Mouse (Mus musculus) liver, embryonic 12.5 days (tissue): ENCODE results near the gene Ppm1g. TPM values are rescaled to one million over a fixed set of nuclear protein-coding genes. Genes with fewer than 3 reads are reported as not detected.
"Not testable (repeated sequence)": the region's sequence is repeated elsewhere in the genome, so short reads cannot be mapped to it uniquely, and the experiment has no call there.

ENCODE experiments used
- ATAC-seq: fragments of 200-750 bp; cut with Nextera tagmentation; 2 replicates; pipeline ENCODE4 v1.8.0; 2017; ENCODE audit warnings: moderate number of reproducible peaks, mild to moderate bottlenecking, moderate library complexity
- H3K27ac ChIP-seq: fragments of 300-500 bp; sonication (generic); 2 replicates; pipeline ENCODE4 v1.5.1; 2016; ENCODE audit warnings: mild to moderate bottlenecking
- H3K27me3 ChIP-seq: fragments of 300-500 bp; sonication (generic); replicated peaks from 2 replicates; pipeline ENCODE4 v1.6.1; 2016; ENCODE audit warnings: mild to moderate bottlenecking, moderate library complexity
- H3K36me3 ChIP-seq: fragments of 300-500 bp; sonication (generic); 2 replicates; pipeline ENCODE4 v1.6.1; 2016; ENCODE audit warnings: mild to moderate bottlenecking, moderate library complexity
- H3K4me1 ChIP-seq: fragments of 300-500 bp; sonication (generic); 2 replicates; pipeline ENCODE4 v1.6.1; 2016
- H3K4me2 ChIP-seq: fragments of 300-500 bp; sonication (generic); 2 replicates; pipeline ENCODE4 v1.6.1; 2016; ENCODE audit warnings: mild to moderate bottlenecking, moderate library complexity
- H3K4me3 ChIP-seq: fragments of 300-500 bp; sonication (generic); 2 replicates; pipeline ENCODE4 v1.5.1; 2016; ENCODE audit warnings: mild to moderate bottlenecking, moderate library complexity
- H3K9ac ChIP-seq: fragments of 300-500 bp; sonication (generic); 2 replicates; pipeline ENCODE4 v1.6.1; 2016; ENCODE audit warnings: mild to moderate bottlenecking, moderate library complexity
- H3K9me3 ChIP-seq: fragments of 300-500 bp; sonication (generic); replicated peaks from 2 replicates; pipeline ENCODE4 v1.6.1; 2016; ENCODE audit warnings: mild to moderate bottlenecking, moderate library complexity
- WGBS: fragments of 180-500 bp; shearing (Covaris S2); methylation state at CpG from one replicate; pipeline ENCODE4 v1.1.7; 2016; ENCODE audit not compliant: insufficient replicate concordance; 5-methylcytosine and 5-hydroxymethylcytosine counted together
- polyA plus RNA-seq: library from polyadenylated mRNA; unstranded; fragments of >200 nt; fragmentation: Nextera tagmentation; extraction: Ambion mirVana; gene quantifications from 2 replicates; pipeline ENCODE4 v1.2.1, GENCODE M21; 2016

The Ppm1g gene
- polyA plus RNA-seq, 1 experiment from 2014 or later = 204 TPM

DNA sequence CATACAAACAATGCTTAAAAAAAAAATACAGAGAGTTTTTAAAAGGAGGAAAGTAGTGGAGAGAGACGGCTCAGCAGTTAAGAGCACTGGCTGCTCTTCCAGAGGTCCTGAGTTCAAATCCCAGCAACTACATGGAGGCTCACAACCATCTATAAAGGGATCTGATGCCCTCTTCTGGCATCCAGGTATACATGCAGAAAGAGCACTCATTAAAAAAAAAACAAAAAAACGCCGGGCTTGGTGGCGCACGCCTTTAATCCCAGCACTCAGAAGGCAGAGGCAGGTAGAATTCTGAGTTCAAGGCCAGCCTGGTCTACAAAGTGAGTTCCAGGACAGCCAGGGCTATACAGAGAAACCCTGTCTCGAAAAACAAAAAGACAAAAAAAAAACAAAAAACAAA, 3.9 kb downstream of the Ppm1g start:
- Histone ChIP-seq H3K4me1 (peaks cover 73% of the 10 kb centered on the region), H3K36me3 (peaks cover 19% of the 10 kb centered on the region)
- H3K9me3 ChIP-seq, H3K27me3 ChIP-seq, H3K4me2 ChIP-seq, H3K9ac ChIP-seq, ATAC-seq, H3K4me3 ChIP-seq, H3K27ac ChIP-seq: not testable (repeated sequence)
- WGBS = 66% methylated on average over 6 of the region's 6 CpGs

DNA sequence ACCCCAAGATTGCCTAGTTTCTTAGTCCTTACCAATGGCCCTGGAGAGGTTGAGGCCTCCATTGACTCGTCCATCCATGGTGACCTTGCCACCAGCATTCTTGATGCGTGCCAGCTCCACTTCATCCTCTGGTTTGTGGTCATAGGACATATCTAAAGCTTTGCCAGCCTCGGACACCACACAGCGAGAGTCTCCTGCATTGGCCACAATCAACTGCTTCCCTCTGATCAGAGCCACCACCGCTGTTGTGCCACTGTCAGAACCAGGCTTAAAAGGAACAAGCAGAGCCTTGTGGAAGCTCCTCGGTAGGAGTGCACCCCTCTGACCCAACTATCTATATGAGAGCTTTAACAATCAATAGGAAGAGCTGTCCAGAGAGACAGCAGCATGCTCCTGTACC, 16.1 kb downstream of the Ppm1g start:
- Histone ChIP-seq H3K27ac (no peak overlapping the region), H3K4me2 (no peak overlapping the region), H3K9ac (no peak overlapping the region), H3K4me1 (peaks cover 31% of the 10 kb centered on the region), H3K9me3 (peaks cover 5% of the 10 kb centered on the region), H3K27me3 (no peaks in the 10 kb centered on the region), H3K4me3 (no peak overlapping the region), H3K36me3 (peaks cover 80% of the 10 kb centered on the region)
- no peak for ATAC-seq
- 86% methylated on average over 6 of the region's 6 CpGs for WGBS

DNA sequence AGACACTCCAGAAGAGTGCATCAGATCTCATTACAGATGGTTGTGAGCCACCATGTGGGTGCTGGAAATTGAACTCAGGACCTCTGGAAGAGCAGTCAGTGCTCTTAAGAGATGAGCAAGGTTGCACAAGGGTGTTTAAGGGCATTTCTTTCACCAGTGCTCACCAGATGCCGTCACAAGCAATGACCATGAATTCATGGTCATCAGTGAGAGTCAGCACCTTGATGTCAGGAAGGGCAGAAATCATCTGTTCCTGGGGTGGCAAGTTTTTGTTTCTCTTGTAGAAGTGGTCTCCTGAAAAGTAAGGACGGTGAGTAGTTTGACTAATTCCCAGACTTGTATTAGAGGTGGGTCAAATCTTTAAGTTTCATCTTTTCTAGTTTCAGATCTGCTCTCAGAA, 16.6 kb downstream of the Ppm1g start:
- peaks cover 36% of the 10 kb centered on the region for H3K4me1 ChIP-seq
- H3K36me3 ChIP-seq = peaks cover 85% of the 10 kb centered on the region
- no peak overlapping the region for H3K9ac ChIP-seq
- no peak overlapping the region for H3K4me2 ChIP-seq
- peaks cover 5% of the 10 kb centered on the region for H3K9me3 ChIP-seq
- 82% methylated on average over 2 of the region's 2 CpGs for WGBS
- 0 out of 2 replicates have a peak overlapping the region, but pooled peaks have one; percentile 87 for H3K27ac ChIP-seq
- no peaks in the 10 kb centered on the region for H3K27me3 ChIP-seq
- ATAC-seq = no peak
- H3K4me3 ChIP-seq = no peak overlapping the region

DNA sequence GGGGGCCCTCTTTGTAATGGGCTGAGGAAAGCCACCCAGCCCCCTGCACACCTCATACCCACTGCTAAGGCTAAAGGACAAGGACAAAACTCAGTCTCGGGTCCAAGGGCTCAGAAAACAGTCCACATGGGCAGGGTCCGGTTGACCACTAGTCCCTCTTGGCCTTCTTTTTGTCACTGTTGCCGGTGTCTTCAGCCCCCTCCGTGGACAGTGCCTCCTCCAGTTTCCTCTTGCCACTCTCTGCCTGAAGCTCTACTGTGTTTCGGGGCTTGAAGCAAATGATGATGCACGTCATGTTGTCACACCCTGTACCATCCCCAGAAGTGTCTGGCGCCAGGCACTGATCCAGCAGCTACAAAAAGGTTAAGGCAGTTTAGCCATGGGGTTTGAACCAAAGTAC, 17.6 kb downstream of the Ppm1g start:
- peaks cover 5% of the 10 kb centered on the region for H3K9me3 ChIP-seq
- peak overlapping the region; percentile 89 for H3K4me2 ChIP-seq
- no peak for ATAC-seq
- WGBS = 79% methylated on average over 7 of the region's 7 CpGs
- H3K9ac ChIP-seq = peak overlapping the region; percentile 68; the same call in 1 of the 2 replicates
- H3K27me3 ChIP-seq = no peaks in the 10 kb centered on the region
- H3K36me3 ChIP-seq = peaks cover 85% of the 10 kb centered on the region
- peaks cover 36% of the 10 kb centered on the region for H3K4me1 ChIP-seq
- H3K4me3 ChIP-seq = peak overlapping the region; percentile 80
- peak overlapping the region; percentile 87 for H3K27ac ChIP-seq

DNA sequence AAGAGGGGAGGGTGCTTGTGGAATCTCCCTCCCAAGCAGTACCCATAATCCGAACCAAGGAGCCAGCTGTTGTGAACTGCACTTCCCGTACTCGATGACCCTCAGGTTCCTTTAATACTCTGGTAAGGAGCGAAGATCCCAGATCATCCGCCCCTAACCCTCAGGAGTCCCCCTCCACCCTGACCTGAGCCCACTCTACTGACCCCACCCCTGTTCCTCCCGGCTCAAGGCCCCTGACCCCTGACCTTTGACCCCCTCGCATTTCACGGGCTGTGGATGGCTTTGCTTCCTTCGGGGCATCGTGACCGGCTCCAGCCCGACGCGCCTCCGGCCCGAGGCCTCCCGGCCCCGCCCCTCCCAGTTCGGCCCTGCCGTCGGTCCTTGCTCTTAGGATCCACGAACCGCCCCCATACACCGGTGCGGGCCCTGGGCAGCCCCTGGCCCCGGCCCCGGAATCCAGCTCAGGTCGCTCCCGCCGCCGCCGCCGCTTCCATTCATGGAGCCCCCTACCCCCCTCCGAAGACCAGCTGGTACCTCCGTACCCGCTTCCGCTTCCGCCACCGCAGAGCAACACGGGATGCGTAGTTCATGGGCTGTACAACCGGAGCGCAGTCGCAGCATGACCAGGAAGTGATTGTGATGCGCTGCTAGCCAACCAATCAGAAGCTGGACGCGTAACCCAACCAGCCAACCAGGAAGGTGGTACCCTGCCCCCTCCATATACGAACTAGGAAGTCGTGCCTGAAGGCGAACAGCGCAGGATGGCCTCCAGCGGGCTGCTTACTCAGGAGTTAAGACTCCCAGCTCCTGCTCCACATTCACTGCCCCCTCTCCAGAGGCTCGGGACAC, 18.5 kb downstream of the Ppm1g start, which contains the start of gene Zfp513:
TSS of gene Zfp513 (minus strand) at position 562 of the 849 bp plus-strand sequence.
- under 1% methylated on average over 53 of the region's 53 CpGs for WGBS

DNA sequence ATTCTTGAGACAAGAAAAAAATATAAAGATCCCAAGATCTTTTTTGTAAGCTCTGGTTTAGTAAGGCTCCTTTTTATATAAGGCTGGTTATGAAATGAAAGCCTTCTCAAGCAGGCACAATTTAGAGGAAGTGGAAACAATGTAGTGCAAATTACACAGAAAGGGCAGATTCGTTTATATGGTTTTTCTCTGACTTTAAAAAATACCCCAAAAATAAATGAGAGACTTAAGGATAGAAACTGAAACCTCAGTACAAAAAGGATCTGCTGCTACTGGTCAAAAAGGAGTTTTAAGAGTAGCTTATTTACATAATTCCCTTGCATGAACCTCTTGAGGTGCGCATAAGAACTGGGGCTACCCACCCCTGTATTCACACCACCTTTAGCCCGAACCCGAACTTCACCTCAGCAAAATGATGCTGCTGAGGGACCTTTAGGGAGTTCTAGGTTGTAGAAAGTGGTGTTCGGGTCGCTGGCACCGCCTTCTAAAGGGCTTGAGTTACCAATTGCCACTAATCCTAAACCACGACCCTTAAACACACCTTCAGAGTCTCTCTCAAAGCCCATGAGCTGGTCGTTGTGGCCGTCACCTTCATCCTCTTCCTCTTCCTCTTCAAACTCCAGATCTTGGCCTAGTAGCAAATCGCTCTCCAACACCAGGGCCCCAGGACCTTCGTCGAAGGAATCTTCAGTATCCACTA, 19.3 kb downstream of the Ppm1g start:
- Histone ChIP-seq H3K36me3 (peaks cover 85% of the 10 kb centered on the region), H3K27me3 (no peaks in the 10 kb centered on the region), H3K4me3 (peak overlapping the region; percentile 80), H3K4me2 (peak overlapping the region; percentile 89), H3K4me1 (peaks cover 36% of the 10 kb centered on the region), H3K27ac (peak overlapping the region; percentile 80), H3K9me3 (peaks cover 5% of the 10 kb centered on the region), H3K9ac (peak overlapping the region; percentile 81)
- no peak for ATAC-seq
- WGBS = 19% methylated on average over 13 of the region's 13 CpGs

More for the DNA sequence above, 18.5 kb downstream of the Ppm1g start, which contains the start of gene Zfp513:
- ATAC-seq = peak; percentile 95
- Histone ChIP-seq H3K36me3 (peaks cover 85% of the 10 kb centered on the region), H3K4me3 (peak within 1 kb of the TSS; percentile 80), H3K9me3 (peaks cover 5% of the 10 kb centered on the region), H3K27me3 (no peaks in the 10 kb centered on the region), H3K4me2 (peak within 1 kb of the TSS; percentile 89), H3K27ac (peak within 1 kb of the TSS; percentile 87), H3K9ac (peak within 1 kb of the TSS; percentile 81), H3K4me1 (peaks cover 36% of the 10 kb centered on the region)

DNA sequence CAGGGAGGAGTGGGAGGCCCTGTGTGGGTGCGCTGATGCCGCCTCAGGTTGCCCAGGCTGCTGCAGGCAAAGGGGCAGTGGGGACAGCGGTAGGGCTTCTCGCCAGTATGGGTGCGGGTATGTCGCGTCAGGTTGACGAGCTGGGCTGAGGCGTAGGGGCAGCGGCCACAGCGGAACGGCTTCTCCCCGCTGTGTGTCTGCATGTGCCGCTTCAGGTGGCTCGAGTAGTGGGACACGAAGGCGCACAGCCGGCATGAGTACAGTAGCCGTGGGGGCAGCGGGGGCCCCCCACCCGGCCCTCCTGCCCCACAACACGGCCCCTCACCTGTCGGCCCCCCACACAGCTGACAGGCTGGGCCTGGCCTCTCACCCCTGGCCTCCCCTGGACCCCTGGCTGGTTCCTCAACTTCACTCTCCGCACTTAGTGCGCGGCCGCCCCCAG, 20.1 kb downstream of the Ppm1g start:
- no peak for ATAC-seq

DNA sequence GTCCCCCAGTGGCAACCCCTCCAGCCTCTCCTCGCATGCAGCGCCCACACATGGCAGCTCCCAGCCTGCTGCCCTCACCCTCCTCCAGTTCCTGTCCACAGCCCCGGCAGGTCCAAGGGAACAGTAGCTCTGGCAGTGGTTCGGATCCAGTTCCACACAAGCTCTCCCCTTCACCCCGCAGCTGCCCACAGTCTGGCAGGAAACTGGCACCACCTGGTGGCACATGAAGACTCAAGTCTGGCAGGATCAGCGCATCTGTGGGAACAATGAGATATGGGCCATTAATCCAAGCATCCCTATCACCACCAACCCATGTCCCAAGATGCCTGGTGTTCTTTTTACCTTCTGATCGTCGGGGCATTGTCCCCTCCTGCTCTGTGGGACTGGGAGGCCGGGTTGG, 20.6 kb downstream of the Ppm1g start:
- ATAC-seq = no peak
- Histone ChIP-seq H3K9ac (no peak overlapping the region; the same call in 1 of the 2 replicates), H3K27ac (0 out of 2 replicates have a peak overlapping the region, but pooled peaks have one; percentile 17), H3K4me3 (peak overlapping the region; percentile 80; the same call in 1 of the 2 replicates), H3K9me3 (peaks cover 5% of the 10 kb centered on the region), H3K36me3 (peaks cover 85% of the 10 kb centered on the region), H3K4me1 (peaks cover 40% of the 10 kb centered on the region), H3K27me3 (no peaks in the 10 kb centered on the region), H3K4me2 (0 out of 2 replicates have a peak overlapping the region, but pooled peaks have one; percentile 89)
- 82% methylated on average over 9 of the region's 9 CpGs for WGBS

More for the DNA sequence above, 20.1 kb downstream of the Ppm1g start:
- 84% methylated on average over 27 of the region's 27 CpGs for WGBS
- Histone ChIP-seq H3K36me3 (peaks cover 85% of the 10 kb centered on the region), H3K27me3 (no peaks in the 10 kb centered on the region), H3K27ac (peak overlapping the region; percentile 5; the same call in 1 of the 2 replicates), H3K9ac (no peak overlapping the region; the same call in 1 of the 2 replicates), H3K4me3 (peak overlapping the region; percentile 80), H3K9me3 (peaks cover 5% of the 10 kb centered on the region), H3K4me1 (peaks cover 36% of the 10 kb centered on the region), H3K4me2 (peak overlapping the region; percentile 89)

DNA sequence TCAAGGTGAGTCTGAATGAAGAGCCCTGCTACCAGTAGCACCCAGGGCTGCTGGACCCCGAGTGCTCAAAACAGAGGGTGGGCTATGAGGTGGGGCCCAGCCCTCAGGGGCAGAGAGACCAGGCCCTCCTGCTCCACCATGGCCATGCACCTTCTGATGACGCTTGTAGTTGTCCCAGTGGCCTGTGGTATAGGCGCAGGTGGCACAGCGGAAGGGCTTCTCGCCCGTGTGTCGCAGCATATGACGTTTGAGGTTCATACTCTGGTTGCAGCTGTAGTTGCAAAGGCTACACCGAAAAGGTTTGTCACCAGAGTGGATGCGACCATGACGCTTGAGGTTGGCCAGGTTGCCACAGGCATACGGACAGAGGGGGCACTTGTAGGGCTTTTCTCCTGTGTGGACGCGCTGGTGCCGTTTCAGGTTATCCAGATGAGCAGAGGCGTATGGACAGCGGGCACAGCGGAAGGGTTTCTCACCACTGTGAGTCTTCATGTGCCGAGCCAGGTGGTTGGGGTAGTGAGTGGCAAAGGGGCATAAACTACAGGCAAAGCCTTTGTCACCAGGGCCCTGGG, 21.1 kb downstream of the Ppm1g start:
- no peak for ATAC-seq
- WGBS = 92% methylated on average over 19 of the region's 19 CpGs
- no peak overlapping the region for H3K4me2 ChIP-seq

DNA sequence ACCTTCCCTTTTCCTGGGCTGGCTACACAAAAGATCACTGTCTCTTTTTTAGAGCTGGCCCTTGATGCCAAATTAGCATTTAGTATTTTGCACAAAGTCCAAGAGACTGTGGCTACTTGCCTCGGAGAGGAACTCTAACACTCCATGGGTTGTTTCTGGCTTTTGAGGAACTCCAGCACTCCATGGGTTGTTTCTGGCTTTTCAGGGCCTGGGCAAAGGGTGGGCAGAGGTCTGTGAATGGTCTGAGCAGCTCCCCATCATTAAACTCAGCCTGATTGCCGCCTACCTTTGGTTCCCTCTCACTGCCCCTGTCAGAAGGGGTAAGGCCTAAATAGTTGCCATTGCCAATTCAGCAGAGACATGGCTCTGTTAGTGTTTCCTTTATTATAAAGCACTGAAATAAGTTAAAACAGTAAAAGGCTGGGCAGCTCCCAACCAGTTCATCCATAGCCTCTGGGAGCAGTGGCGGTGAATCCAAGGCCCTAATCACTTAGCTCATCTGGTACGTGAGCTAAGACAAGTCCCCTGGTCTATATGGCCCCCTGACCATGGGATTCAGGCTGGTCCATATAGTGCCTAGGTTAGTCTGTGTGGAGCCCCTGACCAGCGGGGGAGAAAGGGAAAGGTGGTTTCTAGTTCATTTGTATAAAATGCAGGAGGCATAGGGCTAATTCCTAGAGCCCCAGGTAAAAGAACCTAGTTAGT, 21.7 kb downstream of the Ppm1g start:
- H3K36me3 ChIP-seq = peaks cover 79% of the 10 kb centered on the region
- no peak overlapping the region for H3K27ac ChIP-seq
- no peaks in the 10 kb centered on the region for H3K27me3 ChIP-seq
- no peak overlapping the region for H3K4me2 ChIP-seq
- no peak overlapping the region for H3K4me3 ChIP-seq
- H3K4me1 ChIP-seq = peaks cover 51% of the 10 kb centered on the region
- H3K9me3 ChIP-seq = peaks cover 5% of the 10 kb centered on the region
- ATAC-seq = no peak
- no peak overlapping the region for H3K9ac ChIP-seq
- 82% methylated on average over 5 of the region's 5 CpGs for WGBS

More for the DNA sequence above, 21.1 kb downstream of the Ppm1g start:
- no peaks in the 10 kb centered on the region for H3K27me3 ChIP-seq
- no peak overlapping the region for H3K4me3 ChIP-seq
- peaks cover 5% of the 10 kb centered on the region for H3K9me3 ChIP-seq
- no peak overlapping the region for H3K9ac ChIP-seq
- H3K27ac ChIP-seq = 0 out of 2 replicates have a peak overlapping the region, but pooled peaks have one; percentile 17
- peaks cover 45% of the 10 kb centered on the region for H3K4me1 ChIP-seq
- H3K36me3 ChIP-seq = peaks cover 85% of the 10 kb centered on the region

DNA sequence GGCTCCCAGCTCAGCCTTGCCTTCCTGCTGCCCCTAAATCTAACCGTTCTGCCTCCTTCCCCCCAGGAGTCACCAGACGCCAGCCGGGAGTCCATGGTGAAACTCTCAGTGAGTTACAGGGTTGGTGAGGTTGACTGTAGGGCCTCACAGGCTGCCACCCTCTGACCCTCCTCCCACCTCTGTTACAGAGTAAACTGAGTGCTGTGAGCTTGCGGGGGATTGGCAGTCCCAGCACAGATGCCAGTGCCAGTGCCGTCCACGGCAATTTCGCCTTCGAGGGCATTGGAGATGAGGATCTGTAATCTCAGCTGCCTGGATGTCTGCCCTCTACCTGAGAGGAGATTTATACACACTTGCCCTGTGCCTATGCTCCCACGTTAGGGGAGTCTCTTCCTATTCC, 22.3 kb downstream of the Ppm1g start:
- peaks cover 5% of the 10 kb centered on the region for H3K9me3 ChIP-seq
- no peak overlapping the region for H3K4me3 ChIP-seq
- peaks cover 51% of the 10 kb centered on the region for H3K4me1 ChIP-seq
- no peaks in the 10 kb centered on the region for H3K27me3 ChIP-seq
- H3K27ac ChIP-seq = no peak overlapping the region
- H3K9ac ChIP-seq = no peak overlapping the region
- H3K36me3 ChIP-seq = peaks cover 73% of the 10 kb centered on the region
- 83% methylated on average over 9 of the region's 9 CpGs for WGBS
- no peak for ATAC-seq
- no peak overlapping the region for H3K4me2 ChIP-seq
